Mouse (Mus musculus) ES-Bruce4 (cell line): ENCODE results near the gene Lrmda.

Experiments
- CTCF ChIP-seq: IDR thresholded peaks from one replicate; pipeline ENCODE4 v1.8.1; 2011; ENCODE audit warnings: low read depth, low read length
- POLR2A ChIP-seq: IDR thresholded peaks from one replicate; pipeline ENCODE4 v1.8.1; 2011; ENCODE audit warnings: low read length; ENCODE audit not compliant: insufficient read depth

DNA sequence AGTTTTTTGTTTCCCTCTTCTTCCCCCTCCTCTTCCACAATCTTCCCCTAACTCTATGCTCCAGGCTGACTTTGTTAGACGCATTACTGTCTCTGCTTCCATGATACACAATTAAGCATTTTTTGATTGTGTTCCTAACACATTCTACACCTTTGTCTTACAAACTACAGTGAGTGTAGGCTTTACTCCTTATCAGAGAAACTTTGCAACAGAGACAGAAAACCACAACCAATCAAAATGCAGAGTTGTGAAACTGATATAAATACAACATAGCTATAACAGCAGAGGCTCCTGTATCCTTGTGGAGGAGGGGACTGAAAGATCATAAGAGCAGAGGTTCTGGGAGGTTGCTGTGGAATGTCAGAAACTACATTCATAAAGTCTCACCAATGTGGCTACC lies 933.5 kb downstream of the Lrmda start:
- no peak for TF ChIP-seq CTCF
- TF ChIP-seq POLR2A: no peak
